Mouse (Mus musculus) ES-Bruce4 (cell line): ENCODE measurements around the gene Drg1. TPM values are rescaled to one million over a fixed set of nuclear protein-coding genes. Genes with fewer than 3 reads are reported as not detected.
"Not testable (repeated sequence)": the region's sequence is repeated elsewhere in the genome, so short reads cannot be mapped to it uniquely, and the experiment has no call there.

Experiments used
- H3K27ac ChIP-seq: 2 replicates; pipeline ENCODE4 v1.5.1; 2012; ENCODE audit warnings: low read length, inconsistent platforms; ENCODE audit not compliant: insufficient read depth
- H3K27me3 ChIP-seq: 2 replicates; pipeline ENCODE4 v1.6.1; 2012; ENCODE audit warnings: mild to moderate bottlenecking, low read length, inconsistent platforms; ENCODE audit not compliant: control insufficient read depth, poor library complexity, insufficient read depth, severe bottlenecking
- H3K36me3 ChIP-seq: 2 replicates; pipeline ENCODE4 v1.6.1; 2012; ENCODE audit warnings: inconsistent platforms, mild to moderate bottlenecking, low read length, moderate library complexity; ENCODE audit not compliant: control insufficient read depth, poor library complexity, insufficient read depth, severe bottlenecking
- H3K4me1 ChIP-seq: one replicate; pipeline ENCODE4 v1.8.1; 2011; ENCODE audit warnings: low read length; ENCODE audit not compliant: control insufficient read depth, insufficient read depth
- H3K4me3 ChIP-seq: 2 replicates; pipeline ENCODE4 v1.5.1; 2011; ENCODE audit warnings: low read depth, mild to moderate bottlenecking, low read length
- H3K9ac ChIP-seq: 2 replicates; pipeline ENCODE4 v1.6.1; 2012; ENCODE audit warnings: low read depth, mild to moderate bottlenecking, inconsistent platforms; ENCODE audit not compliant: poor library complexity, severe bottlenecking
- H3K9me3 ChIP-seq: replicated peaks from 2 replicates; pipeline ENCODE4 v1.6.1; 2012; ENCODE audit warnings: mild to moderate bottlenecking, low read length, inconsistent platforms; ENCODE audit not compliant: control insufficient read depth, poor library complexity, insufficient read depth, severe bottlenecking
- polyA plus RNA-seq: library from polyadenylated mRNA; stranded (reverse); fragments of >200 nt; gene quantifications from 2 replicates; pipeline ENCODE4 v1.2.4, GENCODE M21; 2011; ENCODE audit warnings: low read depth; ENCODE audit not compliant: missing spikeins, insufficient read depth, insufficient read length

The Drg1 gene
- polyA plus RNA-seq, 1 experiment = 170 TPM

- not testable (repeated sequence) for H3K27ac ChIP-seq, H3K36me3 ChIP-seq, H3K9me3 ChIP-seq, H3K4me1 ChIP-seq, H3K4me3 ChIP-seq, H3K27me3 ChIP-seq, H3K9ac ChIP-seq
Measured at GRCm38 (mm10) chr11:3166321-3166720, 99.9 kb downstream of the Drg1 start.

- H3K27me3 ChIP-seq = not testable (repeated sequence)
Measured at GRCm38 (mm10) chr11:3165210-3165782, 100.9 kb downstream of the Drg1 start.

GRCm38 (mm10) chr11:3163661-3164060, 102.6 kb downstream of the Drg1 start:
- not testable (repeated sequence) for H3K9ac ChIP-seq, H3K27me3 ChIP-seq, H3K9me3 ChIP-seq, H3K4me1 ChIP-seq, H3K4me3 ChIP-seq, H3K36me3 ChIP-seq, H3K27ac ChIP-seq

More at GRCm38 (mm10) chr11:3165210-3165782, 100.9 kb downstream of the Drg1 start:
- H3K27ac ChIP-seq, H3K36me3 ChIP-seq, H3K9ac ChIP-seq, H3K9me3 ChIP-seq, H3K4me1 ChIP-seq, H3K4me3 ChIP-seq: not testable (repeated sequence)

DNA sequence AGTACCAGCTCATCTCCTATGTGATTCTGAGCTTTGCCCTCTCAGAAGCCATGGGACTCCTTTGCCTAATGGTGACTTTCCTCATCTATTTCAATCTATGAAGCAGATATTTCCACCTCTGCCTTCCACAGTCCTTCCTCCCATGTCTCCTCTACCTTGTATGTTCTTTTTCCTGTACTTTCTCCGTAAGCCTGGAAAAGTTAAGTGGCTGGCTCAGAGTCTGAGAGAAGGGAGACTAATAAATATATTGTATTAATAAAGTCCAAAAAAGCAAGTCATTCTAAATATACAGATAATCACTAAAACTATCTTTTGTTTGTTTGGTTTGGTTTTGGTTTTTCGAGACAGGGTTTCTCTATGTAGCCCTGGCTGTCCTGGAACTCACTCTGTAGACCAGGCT, 103.1 kb downstream of the Drg1 start:
- H3K36me3 ChIP-seq, H3K9ac ChIP-seq, H3K4me3 ChIP-seq, H3K4me1 ChIP-seq, H3K9me3 ChIP-seq, H3K27me3 ChIP-seq, H3K27ac ChIP-seq: not testable (repeated sequence)

DNA sequence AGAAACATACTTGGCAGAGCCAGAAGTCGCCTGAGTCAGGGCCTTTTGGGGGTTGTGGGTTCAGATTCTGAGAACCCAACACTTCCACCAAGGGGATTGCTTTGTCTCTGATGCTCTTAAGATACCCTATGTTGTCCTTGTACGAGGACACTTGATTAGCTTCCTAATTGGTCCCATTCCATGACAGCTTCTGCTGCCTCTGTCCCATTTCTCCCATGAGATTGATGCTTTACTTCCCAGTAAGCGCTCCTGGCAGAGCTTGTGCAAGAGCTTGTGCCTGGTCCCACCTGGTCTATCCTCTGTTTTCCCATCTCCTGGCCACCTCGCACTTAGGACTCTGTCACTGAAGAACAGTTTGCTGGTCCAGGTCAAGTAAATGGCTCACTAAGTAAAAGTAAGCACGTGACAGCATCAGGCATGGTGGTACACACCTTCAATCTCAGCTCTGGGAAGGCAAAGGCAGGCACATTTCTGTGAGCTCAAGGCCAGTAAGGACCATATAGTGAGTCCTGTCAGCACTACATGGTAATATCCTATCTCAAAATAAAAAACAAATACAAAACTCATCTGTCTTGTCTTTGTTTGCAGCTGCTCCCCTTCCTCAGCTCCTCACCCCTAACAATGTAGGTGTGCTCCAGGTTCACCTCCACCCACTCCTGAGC, 103.8 kb downstream of the Drg1 start:
- not testable (repeated sequence) for H3K4me1 ChIP-seq

GRCm38 (mm10) chr11:3161370-3161769, 104.8 kb downstream of the Drg1 start:
- H3K9me3 ChIP-seq, H3K27ac ChIP-seq, H3K4me1 ChIP-seq, H3K36me3 ChIP-seq, H3K4me3 ChIP-seq, H3K9ac ChIP-seq, H3K27me3 ChIP-seq: not testable (repeated sequence)

More for the DNA sequence above, 103.8 kb downstream of the Drg1 start:
- not testable (repeated sequence) for H3K9ac ChIP-seq, H3K9me3 ChIP-seq, H3K27ac ChIP-seq, H3K36me3 ChIP-seq, H3K4me3 ChIP-seq, H3K27me3 ChIP-seq

GRCm38 (mm10) chr11:3158800-3159199, 107.4 kb downstream of the Drg1 start:
- H3K4me1 ChIP-seq, H3K9me3 ChIP-seq, H3K27me3 ChIP-seq, H3K36me3 ChIP-seq, H3K9ac ChIP-seq, H3K4me3 ChIP-seq, H3K27ac ChIP-seq: not testable (repeated sequence)

DNA sequence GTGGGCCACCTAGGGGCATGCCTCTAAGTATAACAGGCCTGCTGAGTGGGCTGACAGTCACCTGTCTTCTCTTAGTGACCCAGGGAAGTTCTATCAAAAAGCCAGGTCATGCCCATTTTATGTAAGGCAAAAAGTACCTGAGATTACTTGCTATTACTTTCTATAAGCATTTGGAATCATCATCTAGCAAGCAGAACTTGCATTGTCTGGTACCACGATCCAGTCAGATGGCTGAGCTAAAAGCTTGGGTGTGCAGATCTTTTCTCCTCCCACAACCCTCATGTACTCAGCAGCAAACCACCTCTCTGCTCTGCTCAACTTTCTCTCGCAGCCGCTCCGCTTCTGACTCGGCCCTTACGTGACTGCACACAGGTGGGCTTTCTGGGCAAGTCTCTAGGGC, 108.2 kb downstream of the Drg1 start:
- not testable (repeated sequence) for H3K4me1 ChIP-seq, H3K36me3 ChIP-seq, H3K27ac ChIP-seq, H3K9ac ChIP-seq, H3K4me3 ChIP-seq, H3K27me3 ChIP-seq, H3K9me3 ChIP-seq

GRCm38 (mm10) chr11:3156991-3157390, 109.2 kb downstream of the Drg1 start:
- H3K4me1 ChIP-seq, H3K9ac ChIP-seq, H3K27ac ChIP-seq, H3K9me3 ChIP-seq, H3K4me3 ChIP-seq, H3K27me3 ChIP-seq, H3K36me3 ChIP-seq: not testable (repeated sequence)
